In genomic region chr4:92265878-92266277, GRCm38 (mm10) we compare ENCODE assay signal across 33 mouse cellular contexts.
"Had no signal": no experiment of that assay in that cellular context is flagged by ENCODE, and none has a peak within 500 bp of the region (broad histone marks: within the 10 kb centered on the region; RNA-seq: fewer than 3 reads in every experiment).

No protein-coding gene starts in this region.

- H3K4me3 ChIP-seq: heart, embryonic 13.5 days; heart, embryonic 15.5 days; hindbrain, embryonic 10.5 days; hindbrain, embryonic 12.5 days; hindbrain, embryonic 13.5 days; hindbrain, embryonic 15.5 days; intestine, embryonic 15.5 days; kidney, embryonic 15.5 days; layer of hippocampus, adult 2 months; left cerebral cortex, adult 2 months had no signal

- H3K27me3 ChIP-seq: heart, embryonic 13.5 days; heart, embryonic 15.5 days; hindbrain, embryonic 12.5 days; hindbrain, embryonic 13.5 days; hindbrain, embryonic 15.5 days; intestine, embryonic 15.5 days; kidney, embryonic 15.5 days had no signal

- ATAC-seq: hindbrain, embryonic 16.5 days; hindbrain, postnatal 0 days; inflammation-experienced regulatory T-cells, adult 6 months; intestine, embryonic 15.5 days; intestine, embryonic 16.5 days; intestine, postnatal 0 days had no signal

- H3K27ac ChIP-seq: heart, embryonic 13.5 days; heart, embryonic 15.5 days; hindbrain, embryonic 10.5 days; hindbrain, embryonic 12.5 days; hindbrain, embryonic 13.5 days; hindbrain, embryonic 14.5 days; hindbrain, embryonic 15.5 days; hindbrain, postnatal 0 days; intestine, embryonic 15.5 days; kidney, embryonic 15.5 days; kidney, postnatal 0 days; layer of hippocampus, adult 2 months; left cerebral cortex, adult 2 months had no signal

- H3K4me1 ChIP-seq: heart, embryonic 13.5 days; heart, embryonic 15.5 days; hindbrain, embryonic 10.5 days; hindbrain, embryonic 12.5 days; hindbrain, embryonic 13.5 days; hindbrain, embryonic 15.5 days; intestine, embryonic 15.5 days; kidney, embryonic 15.5 days had no signal

- H3K4me2 ChIP-seq: heart, embryonic 13.5 days; heart, embryonic 15.5 days; hindbrain, embryonic 12.5 days; hindbrain, embryonic 13.5 days; hindbrain, embryonic 14.5 days; hindbrain, embryonic 15.5 days; intestine, embryonic 15.5 days; kidney, embryonic 15.5 days had no signal

- H3K36me3 ChIP-seq: heart, embryonic 13.5 days; heart, embryonic 15.5 days; hindbrain, embryonic 10.5 days; hindbrain, embryonic 12.5 days; hindbrain, embryonic 13.5 days; hindbrain, embryonic 15.5 days; intestine, embryonic 15.5 days; kidney, embryonic 15.5 days had no signal

- H3K9me3 ChIP-seq: heart, embryonic 13.5 days; heart, embryonic 15.5 days; hindbrain, embryonic 10.5 days; hindbrain, embryonic 12.5 days; hindbrain, embryonic 13.5 days; hindbrain, embryonic 15.5 days; intestine, embryonic 15.5 days; kidney, embryonic 15.5 days had no signal

- DNase-seq: heart, postnatal 10 days; heart, postnatal 14 days; heart, postnatal 36 days; heart, postnatal 4 days; kidney, adult 11 months; kidney, adult 18-20 months; kidney, adult 2 months; kidney, adult 8-10 months; kidney, adult 9 months; kidney, postnatal 10 days; kidney, postnatal 14 days; kidney, postnatal 25 days; kidney, postnatal 36 days; kidney, postnatal 4 days; layer of hippocampus, adult 9-11 months; layer of hippocampus, postnatal 36 days had no signal

- H3K9ac ChIP-seq: heart, embryonic 13.5 days; heart, embryonic 15.5 days; hindbrain, embryonic 12.5 days; hindbrain, embryonic 13.5 days; hindbrain, embryonic 14.5 days; hindbrain, embryonic 15.5 days; intestine, embryonic 15.5 days; kidney, embryonic 15.5 days had no signal
